Mouse (Mus musculus) ES-Bruce4 (cell line): ENCODE results near the gene Ect2l.

Experiments
- CTCF ChIP-seq: IDR thresholded peaks from one replicate; pipeline ENCODE4 v1.8.1; 2011; ENCODE audit warnings: low read depth, low read length
- POLR2A ChIP-seq: IDR thresholded peaks from one replicate; pipeline ENCODE4 v1.8.1; 2011; ENCODE audit warnings: low read length; ENCODE audit not compliant: insufficient read depth

- TF ChIP-seq CTCF (no peak), POLR2A (no peak)
Measured at GRCm38 (mm10) chr10:18243614-18244013, 32.9 kb upstream of the Ect2l start.
